Mouse (Mus musculus) erythroblast, embryonic 14.5 days (primary cell): ENCODE measurements around the gene Olfr1369-ps1. TPM values are rescaled to one million over a fixed set of nuclear protein-coding genes. Genes with fewer than 3 reads are reported as not detected.

ENCODE experiments used
- H3K27me3 ChIP-seq: 2 replicates; pipeline ENCODE4 v1.6.1; 2012; ENCODE audit warnings: inconsistent platforms; ENCODE audit not compliant: control insufficient read depth
- H3K36me3 ChIP-seq: 2 replicates; pipeline ENCODE4 v1.6.1; 2012; ENCODE audit warnings: mild to moderate bottlenecking, inconsistent platforms; ENCODE audit not compliant: control insufficient read depth
- H3K4me1 ChIP-seq: 2 replicates; pipeline ENCODE4 v1.6.1; 2012; ENCODE audit warnings: inconsistent platforms; ENCODE audit not compliant: control insufficient read depth
- H3K4me3 ChIP-seq: replicated peaks from 2 replicates; pipeline ENCODE3; 2012; ENCODE audit warnings: moderate library complexity, mild to moderate bottlenecking, inconsistent platforms
- H3K9me3 ChIP-seq: 2 replicates; pipeline ENCODE4 v1.6.1; 2012; ENCODE audit warnings: low read length, inconsistent platforms, mixed read lengths; ENCODE audit not compliant: control insufficient read depth
- GATA1 ChIP-seq: IDR thresholded peaks from 2 replicates; pipeline ENCODE4 v1.6.1; 2012; ENCODE audit warnings: low read length, inconsistent platforms, mixed read lengths
- TAL1 ChIP-seq: IDR thresholded peaks from 3 replicates; pipeline ENCODE4 v1.6.1; 2012; ENCODE audit warnings: low read length, inconsistent platforms, mixed read lengths
- polyA plus RNA-seq: library from polyadenylated mRNA; stranded (reverse); fragments of >175 nt; gene quantifications from 2 replicates; pipeline ENCODE4 v1.2.3, GENCODE M21; 2012

Gene Olfr1369-ps1
- polyA plus RNA-seq, 1 experiment, result not detected

DNA sequence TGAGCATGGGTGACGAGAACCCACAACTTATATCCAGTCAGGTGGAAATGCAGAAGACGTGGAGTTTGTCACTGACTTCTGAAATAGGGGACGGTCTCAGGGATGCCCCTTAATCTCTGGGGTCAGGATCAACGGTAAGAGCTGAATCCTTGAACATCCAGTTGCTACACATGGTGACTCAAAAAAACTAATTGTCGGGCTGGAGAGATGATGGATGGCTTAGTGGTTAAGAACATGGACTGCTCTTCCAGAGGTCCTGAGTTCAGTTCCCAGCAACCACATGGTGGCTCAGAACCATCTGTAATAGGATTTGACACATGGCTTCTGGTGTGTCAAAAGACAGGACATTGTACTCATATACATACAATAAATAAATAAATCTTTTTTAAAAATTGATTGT, 44.6 kb downstream of the Olfr1369-ps1 start:
- no peak overlapping the region for H3K4me3 ChIP-seq
- H3K4me1 ChIP-seq, result peaks cover 22% of the 10 kb centered on the region
- no peaks in the 10 kb centered on the region for H3K36me3 ChIP-seq
- H3K9me3 ChIP-seq, result no peaks in the 10 kb centered on the region
- H3K27me3 ChIP-seq, result peaks cover 47% of the 10 kb centered on the region
- TF ChIP-seq TAL1 (no peak), GATA1 (no peak)

DNA sequence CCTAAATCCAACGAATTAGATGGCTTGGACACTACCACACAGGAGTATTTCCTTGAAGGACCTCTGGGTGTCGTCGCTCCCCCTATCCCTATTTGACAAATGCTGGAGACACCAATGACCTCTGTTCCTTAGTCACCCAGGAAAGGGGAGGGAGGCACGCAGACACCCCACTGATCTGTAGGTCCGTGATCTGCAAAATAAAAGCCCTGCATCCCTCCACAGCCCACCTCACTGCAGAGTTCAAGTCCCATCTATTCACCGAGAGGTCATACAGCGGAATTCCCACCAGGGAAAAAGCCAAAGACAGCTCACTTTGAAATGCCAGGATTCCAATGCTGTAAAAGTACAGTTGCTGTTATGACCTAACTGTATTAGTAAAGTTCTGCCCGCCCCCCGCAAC, 46.8 kb downstream of the Olfr1369-ps1 start:
- Histone ChIP-seq H3K27me3 (peaks cover 49% of the 10 kb centered on the region), H3K4me1 (peaks cover 31% of the 10 kb centered on the region), H3K4me3 (no peak overlapping the region), H3K36me3 (no peaks in the 10 kb centered on the region), H3K9me3 (no peaks in the 10 kb centered on the region)
- TF ChIP-seq TAL1 (no peak), GATA1 (no peak)

DNA sequence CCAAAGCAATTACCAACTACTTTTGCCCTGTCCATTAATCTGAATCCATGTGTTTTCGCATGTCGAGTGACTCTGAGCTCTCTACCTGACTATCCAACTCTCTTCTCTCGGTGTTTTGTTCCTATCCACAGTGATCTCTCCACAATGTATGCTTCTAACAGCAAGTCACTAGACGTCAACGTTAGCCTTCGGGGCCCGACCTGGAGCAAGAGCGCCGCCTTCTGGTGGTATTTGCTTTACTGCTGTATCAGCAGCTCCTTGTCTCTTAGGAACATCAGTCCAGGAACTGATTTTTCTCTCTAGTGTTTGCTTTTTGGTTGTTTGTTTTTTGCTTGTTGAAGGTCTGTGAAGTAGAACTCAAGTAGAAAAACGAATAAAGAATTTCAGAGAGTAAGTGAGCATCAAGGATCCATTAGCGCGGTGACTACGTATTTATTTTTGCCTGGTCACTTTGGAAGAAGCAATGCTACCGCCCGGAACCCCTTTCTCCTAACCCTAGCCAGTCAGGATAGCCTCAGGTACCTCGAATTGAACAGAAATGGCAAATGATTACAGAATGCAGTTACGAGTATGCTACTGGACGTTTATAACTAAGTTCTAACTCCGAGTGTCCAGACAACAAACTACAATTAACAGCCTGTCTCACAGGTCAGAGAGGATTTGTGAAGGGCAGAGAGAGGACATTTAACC, 47.6 kb downstream of the Olfr1369-ps1 start:
- Histone ChIP-seq H3K4me1 (peaks cover 32% of the 10 kb centered on the region), H3K27me3 (peaks cover 55% of the 10 kb centered on the region), H3K36me3 (no peaks in the 10 kb centered on the region), H3K9me3 (no peaks in the 10 kb centered on the region), H3K4me3 (peak overlapping the region; percentile 75)
- TF ChIP-seq TAL1 (no peak), GATA1 (no peak)

DNA sequence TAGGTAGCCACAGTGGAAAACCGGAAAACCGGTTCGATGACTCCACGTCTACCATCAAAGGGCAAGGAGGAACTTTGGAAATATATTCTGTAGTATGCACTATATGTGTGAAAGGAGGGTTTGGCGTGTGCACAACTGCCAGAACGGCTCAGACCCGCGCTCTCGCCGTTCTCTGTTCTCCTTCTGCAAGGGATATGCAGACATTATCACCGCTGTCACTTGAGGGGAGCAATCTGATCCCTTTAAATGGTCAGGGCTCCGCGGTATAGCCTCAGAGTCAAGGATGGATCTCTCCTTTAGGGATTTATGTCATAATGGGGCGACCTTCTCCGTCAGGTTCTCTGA, 48.2 kb downstream of the Olfr1369-ps1 start:
- H3K36me3 ChIP-seq, result no peaks in the 10 kb centered on the region
- H3K27me3 ChIP-seq, result peaks cover 59% of the 10 kb centered on the region
- TF ChIP-seq GATA1, result no peak
- TF ChIP-seq TAL1, result no peak
- H3K4me1 ChIP-seq, result peaks cover 37% of the 10 kb centered on the region
- no peaks in the 10 kb centered on the region for H3K9me3 ChIP-seq
- peak overlapping the region; percentile 75 for H3K4me3 ChIP-seq

DNA sequence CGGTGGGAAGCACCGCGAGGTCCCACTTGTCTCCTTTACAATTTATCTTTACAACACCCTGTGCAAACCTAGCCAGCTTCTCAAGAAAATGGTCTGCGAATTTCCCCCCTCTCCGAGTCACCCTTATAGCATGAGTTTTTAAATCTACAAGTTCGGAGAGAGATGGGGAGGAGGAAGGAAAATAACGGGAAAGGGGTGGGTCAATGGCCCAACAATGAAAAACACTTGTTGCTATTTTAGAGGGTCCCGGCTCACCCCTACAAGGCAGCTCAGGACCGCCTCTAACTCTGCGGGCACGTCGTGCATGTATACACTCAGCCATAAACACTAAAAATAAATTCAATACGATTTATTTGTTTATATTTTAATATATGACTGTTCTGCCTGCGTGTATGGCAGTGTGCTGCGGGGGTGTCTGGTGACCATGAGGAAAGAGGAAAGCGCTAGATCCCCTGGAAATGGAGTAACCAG, 48.8 kb downstream of the Olfr1369-ps1 start:
- H3K4me3 ChIP-seq, result peak overlapping the region; percentile 75
- TF ChIP-seq GATA1, result no peak
- TF ChIP-seq TAL1, result no peak
- H3K4me1 ChIP-seq, result peaks cover 39% of the 10 kb centered on the region
- H3K36me3 ChIP-seq, result no peaks in the 10 kb centered on the region
- H3K27me3 ChIP-seq, result peaks cover 65% of the 10 kb centered on the region
- no peaks in the 10 kb centered on the region for H3K9me3 ChIP-seq

DNA sequence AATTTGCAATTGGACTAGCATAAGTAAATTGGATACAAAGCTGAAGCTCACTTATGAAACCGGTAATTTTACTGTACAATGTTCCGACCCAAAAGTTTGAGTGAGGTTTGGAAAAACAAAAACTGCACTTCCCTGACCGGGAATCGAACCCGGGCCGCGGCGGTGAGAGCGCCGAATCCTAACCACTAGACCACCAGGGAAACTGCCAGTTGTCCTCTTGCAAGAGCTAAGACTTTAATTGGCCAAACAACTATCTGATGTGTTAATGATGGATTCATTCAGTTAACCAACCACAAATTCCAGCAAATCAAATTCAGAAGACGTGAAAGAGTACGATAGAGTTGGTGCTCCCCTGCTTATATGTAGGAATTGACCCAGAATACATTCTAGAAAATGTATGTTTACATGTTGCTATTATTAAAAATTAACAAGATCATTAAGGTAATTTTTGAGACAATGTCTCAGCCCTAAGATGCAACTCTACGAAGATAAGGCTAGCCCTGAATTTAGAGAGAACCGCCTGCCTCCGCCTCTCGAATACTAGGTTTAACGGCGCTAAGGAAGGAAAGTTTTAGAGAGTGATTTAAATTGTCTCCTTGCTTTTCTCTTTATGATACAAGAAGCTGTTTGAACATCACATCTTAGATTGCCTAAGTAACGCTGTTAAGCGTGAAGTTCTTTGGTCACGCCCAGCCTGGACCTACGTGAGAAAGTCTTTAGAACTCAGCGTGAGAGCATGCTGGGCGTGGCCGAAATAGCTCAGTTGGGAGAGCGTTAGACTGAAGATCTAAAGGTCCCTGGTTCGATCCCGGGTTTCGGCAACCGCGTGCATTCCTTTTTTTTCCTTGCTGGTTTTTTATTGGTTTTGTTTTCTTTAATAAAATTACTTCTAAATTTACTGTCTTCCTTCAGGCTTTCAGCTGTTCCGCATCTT, 49.6 kb downstream of the Olfr1369-ps1 start:
- Histone ChIP-seq H3K9me3 (no peaks in the 10 kb centered on the region), H3K4me3 (peak overlapping the region; percentile 75), H3K27me3 (peaks cover 68% of the 10 kb centered on the region), H3K4me1 (peaks cover 39% of the 10 kb centered on the region), H3K36me3 (no peaks in the 10 kb centered on the region)
- no peak for TF ChIP-seq TAL1
- TF ChIP-seq GATA1, result peak; percentile 42; the same call in 1 of the 2 replicates

DNA sequence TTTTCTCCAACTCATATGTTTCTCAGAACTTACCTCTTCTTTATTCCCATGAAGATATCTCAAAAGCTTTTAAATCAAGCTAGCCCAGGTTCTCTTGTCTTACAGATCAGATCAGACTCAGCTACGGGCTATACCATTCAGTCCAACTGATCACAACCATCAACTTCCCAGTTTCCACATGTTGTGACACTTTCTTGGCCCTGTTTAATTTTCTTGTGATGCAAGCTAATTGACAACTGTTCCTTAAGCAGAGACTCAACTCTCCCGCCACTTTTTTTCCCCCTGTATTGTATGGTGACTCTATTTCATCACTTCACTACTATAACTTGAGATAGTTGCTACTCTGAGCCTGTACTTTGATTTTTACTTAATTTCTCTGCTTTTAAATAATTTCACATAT, 50.3 kb downstream of the Olfr1369-ps1 start:
- Histone ChIP-seq H3K4me3 (peak overlapping the region; percentile 75), H3K4me1 (peaks cover 40% of the 10 kb centered on the region), H3K9me3 (no peaks in the 10 kb centered on the region), H3K27me3 (peaks cover 68% of the 10 kb centered on the region), H3K36me3 (no peaks in the 10 kb centered on the region)
- TF ChIP-seq GATA1 (no peak), TAL1 (no peak)

DNA sequence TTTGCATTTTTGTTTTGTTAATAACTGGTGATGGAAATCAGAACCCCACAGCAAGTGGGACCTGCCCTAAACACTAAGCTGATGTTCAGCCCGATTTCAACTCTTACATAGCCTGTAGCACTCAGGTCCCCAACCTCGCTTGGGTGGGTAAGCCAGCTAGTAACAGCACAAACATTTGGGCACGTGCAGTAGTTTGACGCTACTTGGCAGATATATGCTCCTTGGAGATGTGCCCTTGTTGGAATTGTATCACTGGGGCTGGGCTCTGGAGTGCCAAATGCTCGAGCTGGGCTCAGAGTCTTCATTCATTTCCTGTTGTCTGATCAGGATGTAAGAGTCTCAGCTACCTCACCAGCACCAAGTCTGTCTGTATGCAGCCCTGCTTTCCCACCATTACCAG, 51.3 kb downstream of the Olfr1369-ps1 start:
- Histone ChIP-seq H3K4me3 (no peak overlapping the region), H3K9me3 (no peaks in the 10 kb centered on the region), H3K27me3 (peaks cover 65% of the 10 kb centered on the region), H3K36me3 (no peaks in the 10 kb centered on the region), H3K4me1 (peaks cover 50% of the 10 kb centered on the region)
- TF ChIP-seq GATA1 (no peak), TAL1 (no peak)
